Mouse (Mus musculus): ENCODE results near the gene Gdf9. TPM values are rescaled to one million over a fixed set of nuclear protein-coding genes. Genes with fewer than 3 reads are reported as not detected.
"Not testable (repeated sequence)": the region's sequence is repeated elsewhere in the genome, so short reads cannot be mapped to it uniquely, and the experiment has no call there.

The Gdf9 gene
- total and polyA plus RNA-seq, 2 experiments from 2014 or later: 0.79 to 0.95 TPM

DNA sequence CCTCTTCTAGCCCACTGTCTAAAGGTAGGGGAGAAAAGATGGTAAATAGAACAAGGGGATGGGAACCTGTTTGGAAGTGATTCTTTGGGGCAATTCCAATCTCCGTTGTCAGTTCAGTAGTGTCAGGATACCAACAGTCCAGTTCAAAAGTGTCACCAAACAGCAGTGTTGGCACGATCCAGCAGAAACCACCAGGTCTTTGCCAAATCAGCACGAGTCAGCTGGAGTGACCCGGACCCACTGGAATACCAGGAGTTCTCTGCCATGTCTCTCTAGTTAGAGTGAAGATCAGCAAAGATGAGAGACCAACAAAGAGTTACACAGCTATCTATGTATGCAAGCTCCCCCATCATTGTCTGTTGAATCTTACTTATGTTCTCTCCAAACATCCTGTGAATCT lies 17.0 kb upstream of the Gdf9 start:
- Histone ChIP-seq H3K27me3 (ENCODE audit: control insufficient read depth, insufficient read depth, low read length) (no peaks in the 10 kb centered on the region), H3K4me3 (ENCODE audit: low read depth, low read length) (no peak overlapping the region), H3K9me3 (replicated peaks; ENCODE audit: control insufficient read depth, low read length) (no peaks in the 10 kb centered on the region), H3K9ac (replicated peaks; ENCODE audit: low read depth, low read length) (no peak overlapping the region), H3K4me2 (ENCODE audit: low read depth, low read length) (no peak overlapping the region), H3K27ac (ENCODE audit: low read depth) (no peak overlapping the region), H3K4me1 (ENCODE audit: control insufficient read depth, insufficient read depth) (no peaks in the 10 kb centered on the region), H3K36me3 (replicated peaks; ENCODE audit: control insufficient read depth, insufficient read depth, low read length) (peaks cover 93% of the 10 kb centered on the region)
- DNase-seq (ENCODE audit: low spot score) (no peak), ATAC-seq (ENCODE audit: insufficient read depth, low read depth) (no peak)
- WGBS: 80% methylated on average over 4 of the region's 4 CpGs
- TF ChIP-seq CTCF (IDR thresholded peaks at IDR 0.05; ENCODE audit: low read depth) (no peak), EP300 (IDR thresholded peaks at IDR 0.05; ENCODE audit: low read depth) (no peak)

DNA sequence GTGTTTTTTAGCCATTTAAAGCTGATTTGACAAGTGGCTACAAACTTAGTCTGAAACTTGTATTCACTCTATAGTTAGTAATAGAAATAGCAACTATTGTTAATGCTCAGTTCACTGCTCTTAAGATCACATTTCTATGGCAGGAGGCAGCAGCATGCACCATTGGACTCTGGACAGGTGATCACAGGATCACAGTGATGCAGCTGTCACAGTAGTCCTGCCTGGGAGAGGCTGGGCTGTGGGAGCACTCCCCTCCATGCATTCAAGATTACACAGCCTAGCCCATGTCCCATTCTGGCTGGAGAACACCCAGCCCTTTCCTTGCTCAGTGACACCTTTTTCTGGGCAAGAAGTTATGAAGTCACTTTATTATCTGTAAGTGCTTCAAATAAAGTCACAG lies 12.8 kb upstream of the Gdf9 start:
- no peaks in the 10 kb centered on the region for H3K4me1 ChIP-seq (ENCODE audit: control insufficient read depth, insufficient read depth)
- H3K27ac ChIP-seq (ENCODE audit: low read depth): no peak overlapping the region
- H3K9me3 ChIP-seq (replicated peaks; ENCODE audit: control insufficient read depth, low read length): no peaks in the 10 kb centered on the region
- TF ChIP-seq CTCF (IDR thresholded peaks at IDR 0.05; ENCODE audit: low read depth): no peak
- TF ChIP-seq EP300 (IDR thresholded peaks at IDR 0.05; ENCODE audit: low read depth): no peak
- no peak overlapping the region for H3K9ac ChIP-seq (replicated peaks; ENCODE audit: low read depth, low read length)
- ATAC-seq (ENCODE audit: insufficient read depth, low read depth) (no peak), DNase-seq (ENCODE audit: low spot score) (no peak)
- H3K27me3 ChIP-seq (ENCODE audit: control insufficient read depth, insufficient read depth, low read length): no peaks in the 10 kb centered on the region
- H3K36me3 ChIP-seq (replicated peaks; ENCODE audit: control insufficient read depth, insufficient read depth, low read length): peaks cover 75% of the 10 kb centered on the region
- no peak overlapping the region for H3K4me3 ChIP-seq (ENCODE audit: low read depth, low read length)
- no peak overlapping the region for H3K4me2 ChIP-seq (ENCODE audit: low read depth, low read length)

DNA sequence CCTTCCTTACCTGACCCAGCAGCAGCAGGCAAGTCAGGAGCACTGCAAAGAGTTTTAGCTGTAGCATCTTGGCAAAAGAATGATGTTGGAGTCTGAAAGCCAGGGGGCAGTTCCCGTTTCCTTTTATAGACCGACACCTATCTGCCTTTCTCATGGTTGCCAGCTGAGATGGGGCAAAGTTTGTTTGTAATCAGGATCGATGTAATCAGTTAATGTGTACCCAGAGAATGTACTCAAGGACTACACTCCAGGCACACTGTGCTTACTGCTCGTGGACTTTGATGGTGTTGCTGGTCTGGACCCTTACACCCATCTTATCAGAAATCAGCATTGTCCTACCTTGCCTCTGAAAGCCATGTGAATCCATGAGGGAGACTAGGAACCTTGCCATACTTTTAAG lies 7.8 kb upstream of the Gdf9 start, which contains the start of gene Leap2:
Gene Leap2, minus strand, starts transcription at position 135 of the 400 bp plus-strand sequence.
- H3K4me3 ChIP-seq (ENCODE audit: low read depth, low read length): no peak within 1 kb of the TSS
- no peak within 1 kb of the TSS for H3K27ac ChIP-seq (ENCODE audit: low read depth)
- TF ChIP-seq EP300 (IDR thresholded peaks at IDR 0.05; ENCODE audit: low read depth) (no peak), CTCF (IDR thresholded peaks at IDR 0.05; ENCODE audit: low read depth) (no peak)
- 48% methylated on average over 4 of the region's 4 CpGs for WGBS
- H3K9me3 ChIP-seq (replicated peaks; ENCODE audit: control insufficient read depth, low read length): no peaks in the 10 kb centered on the region
- no peaks in the 10 kb centered on the region for H3K27me3 ChIP-seq (ENCODE audit: control insufficient read depth, insufficient read depth, low read length)
- DNase-seq (ENCODE audit: low spot score): no peak
- no peak within 1 kb of the TSS for H3K4me2 ChIP-seq (ENCODE audit: low read depth, low read length)
- ATAC-seq (ENCODE audit: insufficient read depth, low read depth): no peak
- H3K36me3 ChIP-seq (replicated peaks; ENCODE audit: control insufficient read depth, insufficient read depth, low read length): peaks cover 29% of the 10 kb centered on the region
- H3K9ac ChIP-seq (replicated peaks; ENCODE audit: low read depth, low read length): no peak within 1 kb of the TSS
- no peaks in the 10 kb centered on the region for H3K4me1 ChIP-seq (ENCODE audit: control insufficient read depth, insufficient read depth)

DNA sequence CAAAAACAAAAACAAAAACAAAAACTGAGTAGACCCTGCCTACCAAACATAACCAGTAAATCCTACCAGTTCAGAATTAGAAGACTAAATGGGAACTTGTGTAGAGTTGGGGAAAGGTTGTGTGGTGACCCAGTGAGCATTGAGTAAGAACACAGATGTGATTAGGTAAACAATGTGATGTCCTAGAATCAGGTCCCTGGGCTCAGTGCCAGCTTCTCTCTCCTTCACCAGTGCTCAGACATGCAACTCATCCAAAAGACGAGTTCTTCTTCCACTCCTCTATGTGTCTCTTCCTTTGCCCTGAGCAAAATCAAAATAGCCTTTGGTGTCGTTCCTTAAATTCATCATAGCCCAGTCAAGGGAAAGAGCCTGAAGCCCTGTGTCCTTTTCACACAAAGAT lies 6.0 kb upstream of the Gdf9 start:
- Histone ChIP-seq H3K27ac (ENCODE audit: low read depth) (no peak overlapping the region), H3K27me3 (ENCODE audit: control insufficient read depth, insufficient read depth, low read length) (no peaks in the 10 kb centered on the region), H3K9me3 (replicated peaks; ENCODE audit: control insufficient read depth, low read length) (no peaks in the 10 kb centered on the region), H3K36me3 (replicated peaks; ENCODE audit: control insufficient read depth, insufficient read depth, low read length) (peaks cover 24% of the 10 kb centered on the region), H3K4me3 (ENCODE audit: low read depth, low read length) (no peak overlapping the region), H3K4me1 (ENCODE audit: control insufficient read depth, insufficient read depth) (no peaks in the 10 kb centered on the region), H3K9ac (replicated peaks; ENCODE audit: low read depth, low read length) (no peak overlapping the region), H3K4me2 (ENCODE audit: low read depth, low read length) (no peak overlapping the region)
- TF ChIP-seq CTCF (IDR thresholded peaks at IDR 0.05; ENCODE audit: low read depth): no peak
- no peak for TF ChIP-seq EP300 (IDR thresholded peaks at IDR 0.05; ENCODE audit: low read depth)
- ATAC-seq (ENCODE audit: insufficient read depth, low read depth) (no peak), DNase-seq (ENCODE audit: low spot score) (no peak)
- WGBS: 47% methylated on average over 2 of the region's 2 CpGs

DNA sequence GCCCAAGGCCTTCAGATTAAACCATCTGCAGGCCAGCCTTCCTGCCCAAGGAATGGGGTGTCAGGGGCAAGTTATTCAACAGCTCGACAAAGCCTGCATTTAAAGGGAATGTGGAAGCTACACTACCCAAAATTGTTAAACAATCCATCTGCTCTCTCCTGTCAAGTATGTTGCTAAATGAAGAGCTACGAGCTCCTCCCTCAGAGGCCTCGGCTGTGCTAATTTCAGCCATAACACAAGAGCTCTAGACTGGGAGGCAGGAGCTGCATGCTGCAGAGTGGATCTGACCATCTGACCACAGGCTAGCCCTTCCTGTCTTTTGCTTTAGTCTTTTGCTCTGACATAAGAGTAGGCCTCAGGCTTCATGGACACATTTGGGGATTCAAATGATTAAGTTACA lies 5.6 kb upstream of the Gdf9 start:
- ATAC-seq (ENCODE audit: insufficient read depth, low read depth) (no peak), DNase-seq (ENCODE audit: low spot score) (no peak)
- no peak for TF ChIP-seq EP300 (IDR thresholded peaks at IDR 0.05; ENCODE audit: low read depth)
- Histone ChIP-seq H3K27ac (ENCODE audit: low read depth) (no peak overlapping the region), H3K27me3 (ENCODE audit: control insufficient read depth, insufficient read depth, low read length) (no peaks in the 10 kb centered on the region), H3K36me3 (replicated peaks; ENCODE audit: control insufficient read depth, insufficient read depth, low read length) (peaks cover 20% of the 10 kb centered on the region), H3K4me1 (ENCODE audit: control insufficient read depth, insufficient read depth) (no peaks in the 10 kb centered on the region), H3K4me3 (ENCODE audit: low read depth, low read length) (no peak overlapping the region), H3K9me3 (replicated peaks; ENCODE audit: control insufficient read depth, low read length) (no peaks in the 10 kb centered on the region), H3K4me2 (ENCODE audit: low read depth, low read length) (no peak overlapping the region), H3K9ac (replicated peaks; ENCODE audit: low read depth, low read length) (no peak overlapping the region)
- WGBS: 31% methylated on average over 3 of the region's 3 CpGs

DNA sequence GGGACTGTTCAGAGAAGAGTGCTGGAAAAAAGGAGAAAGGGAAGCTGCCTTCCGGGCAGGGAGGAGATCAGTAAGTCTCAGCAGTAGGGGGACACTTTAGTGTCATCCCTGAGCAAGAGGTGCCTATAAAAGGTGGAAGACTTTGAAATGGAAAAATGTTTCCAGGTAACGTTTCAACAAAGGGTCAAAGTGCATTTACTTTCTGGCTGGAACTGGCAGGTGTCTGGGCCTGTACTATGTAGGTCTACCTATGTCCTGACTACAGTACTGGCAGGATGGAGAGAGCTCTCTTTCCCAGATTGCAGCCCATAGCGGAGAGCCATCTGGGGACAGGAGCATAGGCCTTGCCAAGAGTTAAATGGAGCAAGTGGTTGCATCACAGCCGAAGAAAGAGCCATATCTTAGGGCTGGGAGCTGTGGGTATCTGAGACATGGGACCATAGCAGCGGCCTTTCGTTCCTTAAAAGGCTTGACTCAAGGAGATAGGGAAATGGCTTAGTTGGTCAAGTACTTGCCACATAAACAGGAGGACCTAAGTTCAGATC lies 5.0 kb upstream of the Gdf9 start:
- Histone ChIP-seq H3K9ac (replicated peaks; ENCODE audit: low read depth, low read length) (no peak overlapping the region), H3K36me3 (replicated peaks; ENCODE audit: control insufficient read depth, insufficient read depth, low read length) (peaks cover 17% of the 10 kb centered on the region), H3K4me2 (ENCODE audit: low read depth, low read length) (no peak overlapping the region), H3K27ac (ENCODE audit: low read depth) (no peak overlapping the region), H3K4me3 (ENCODE audit: low read depth, low read length) (no peak overlapping the region), H3K27me3 (ENCODE audit: control insufficient read depth, insufficient read depth, low read length) (no peaks in the 10 kb centered on the region), H3K4me1 (ENCODE audit: control insufficient read depth, insufficient read depth) (no peaks in the 10 kb centered on the region), H3K9me3 (replicated peaks; ENCODE audit: control insufficient read depth, low read length) (no peaks in the 10 kb centered on the region)
- ATAC-seq (ENCODE audit: insufficient read depth, low read depth) (no peak), DNase-seq (ENCODE audit: low spot score) (no peak)
- TF ChIP-seq CTCF (IDR thresholded peaks at IDR 0.05; ENCODE audit: low read depth) (no peak), EP300 (IDR thresholded peaks at IDR 0.05; ENCODE audit: low read depth) (no peak)
- WGBS: 71% methylated on average over 6 of the region's 6 CpGs

DNA sequence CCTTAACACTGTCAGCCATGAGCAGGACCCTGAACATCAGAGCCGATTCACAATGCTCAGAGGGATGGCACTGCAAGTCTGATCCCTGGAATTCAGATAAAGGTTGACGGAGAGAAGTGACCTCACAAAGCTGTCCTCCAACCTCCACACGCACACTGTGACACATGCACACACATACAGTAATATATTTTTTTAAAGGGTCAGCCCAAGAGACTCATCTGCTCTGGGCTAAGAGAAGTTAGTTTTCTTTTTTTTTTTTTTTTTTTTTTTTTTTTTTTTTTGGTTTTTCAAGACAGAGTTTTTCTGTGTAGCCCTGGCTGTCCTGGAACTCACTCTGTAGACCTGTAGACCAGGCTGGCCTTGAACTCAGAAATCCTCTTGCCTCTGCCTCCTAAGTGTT lies 3.9 kb upstream of the Gdf9 start:
- not testable (repeated sequence) for DNase-seq (ENCODE audit: low spot score); H3K27ac ChIP-seq (ENCODE audit: low read depth); H3K27me3 ChIP-seq (ENCODE audit: control insufficient read depth, insufficient read depth, low read length); H3K4me2 ChIP-seq (ENCODE audit: low read depth, low read length); H3K9me3 ChIP-seq (replicated peaks; ENCODE audit: control insufficient read depth, low read length); H3K36me3 ChIP-seq (replicated peaks; ENCODE audit: control insufficient read depth, insufficient read depth, low read length); ATAC-seq (ENCODE audit: insufficient read depth, low read depth); H3K9ac ChIP-seq (replicated peaks; ENCODE audit: low read depth, low read length); H3K4me1 ChIP-seq (ENCODE audit: control insufficient read depth, insufficient read depth); H3K4me3 ChIP-seq (ENCODE audit: low read depth, low read length)
- WGBS: 41% methylated on average over 3 of the region's 3 CpGs

All from heart, postnatal 0 days (tissue).